Mouse (Mus musculus) erythroid progenitor cell, adult 5-6 weeks (primary cell): Measurements from ENCODE around the gene Rnf149. TPM values are rescaled to one million over a fixed set of nuclear protein-coding genes. Genes with fewer than 3 reads are reported as not detected.

Experiments used
- ATAC-seq: replicated peaks from 2 replicates; pipeline ENCODE4 v1.8.0; 2016; ENCODE audit warnings: moderate number of reproducible peaks, mild to moderate bottlenecking, moderate TSS enrichment, inconsistent platforms; ENCODE audit not compliant: poor library complexity, low FRiP score, severe bottlenecking
- total RNA-seq, 2 experiments: library from RNA; stranded (forward) in 1 of 2; stranded (reverse) in 1 of 2; fragments of 150-400 nt in 1 of 2; fragments of 186-747, 209-891 nt in 1 of 2; gene quantifications; 2 replicates each; pipeline versions ENCODE4 v1.2.3 to v1.2.4; 2015 to 2017; ENCODE audit warnings: low replicate concordance in 2 of 2

The Rnf149 gene
- total RNA-seq, 2 experiments from 2014 or later, result 9.2 to 11.0 TPM

GRCm38 (mm10) chr1:39534831-39535230 is 42.4 kb downstream of the Rnf149 start, which contains the start of gene Cnot11:
Gene Cnot11, plus strand, starts transcription at chr1:39534992.
- no peak for ATAC-seq

- ATAC-seq, result no peak
These were observed 43.3 kb downstream of the Rnf149 start for GRCm38 (mm10) chr1:39533917-39534316.

GRCm38 (mm10) chr1:39531036-39531435 is 46.2 kb downstream of the Rnf149 start:
- no peak for ATAC-seq

GRCm38 (mm10) chr1:39530258-39530943 is 46.8 kb downstream of the Rnf149 start:
- peak; percentile 71 for ATAC-seq

- no peak for ATAC-seq
These were observed 48.9 kb downstream of the Rnf149 start for GRCm38 (mm10) chr1:39528319-39528718.

GRCm38 (mm10) chr1:39527432-39527831 is 49.8 kb downstream of the Rnf149 start:
- ATAC-seq, result 0 out of 2 replicates have a peak, but pooled peaks have one; percentile 58

GRCm38 (mm10) chr1:39526371-39527167 is 50.6 kb downstream of the Rnf149 start:
- no peak for ATAC-seq

GRCm38 (mm10) chr1:39525763-39526162 is 51.4 kb downstream of the Rnf149 start:
- ATAC-seq, result no peak

GRCm38 (mm10) chr1:39522519-39522918 is 54.7 kb downstream of the Rnf149 start:
- peak; percentile 68 for ATAC-seq

- no peak for ATAC-seq
These were observed 55.9 kb downstream of the Rnf149 start for GRCm38 (mm10) chr1:39521326-39521725.

GRCm38 (mm10) chr1:39515303-39515991 is 61.8 kb downstream of the Rnf149 start:
- ATAC-seq, result no peak

GRCm38 (mm10) chr1:39512183-39512582 is 65.0 kb downstream of the Rnf149 start:
- no peak for ATAC-seq

- no peak for ATAC-seq
These were observed 65.4 kb downstream of the Rnf149 start for GRCm38 (mm10) chr1:39511775-39512174.

GRCm38 (mm10) chr1:39505600-39505999 is 71.6 kb downstream of the Rnf149 start:
- no peak for ATAC-seq

- ATAC-seq, result no peak
These were observed 72.9 kb downstream of the Rnf149 start for GRCm38 (mm10) chr1:39504261-39504660.

- ATAC-seq, result no peak
These were observed 74.2 kb downstream of the Rnf149 start for GRCm38 (mm10) chr1:39502817-39503633.
